Mouse (Mus musculus) CH12.LX (cell line): ENCODE data around the gene Sema3b.
A peak's percentile ranks its signal among the peaks of the same experiment; 100 is the strongest.

ENCODE experiments used
- POLR2A ChIP-seq: IDR thresholded peaks from 2 replicates; pipeline ENCODE4 v1.6.1; 2011; ENCODE audit warnings: low read depth, mild to moderate bottlenecking, improper control_type of control experiment, low read length
- USF2 ChIP-seq: conservative IDR thresholded peaks from 2 replicates; pipeline ENCODE4 v1.6.1; 2011; ENCODE audit warnings: low read depth, low read length, improper control_type of control experiment
- ZNF384 ChIP-seq: IDR thresholded peaks from 2 replicates; pipeline ENCODE4 v1.6.1; 2012; ENCODE audit warnings: low read depth, low read length, improper control_type of control experiment, inconsistent platforms

GRCm38 (mm10) chr9:107629411-107629730 is 20.3 kb upstream of the Sema3b start:
- TF ChIP-seq USF2 = no peak
- TF ChIP-seq ZNF384 = no peak
- peak; percentile 59; the same call in 1 of the 2 replicates for TF ChIP-seq POLR2A
